Mouse (Mus musculus) retina, postnatal 7 days (tissue): ENCODE results near the gene Fetub.

Source experiments
- DNase-seq: peaks from one replicate; pipeline ENCODE4 v3.0.0-alpha.2; 2012; ENCODE audit warnings: low read depth, low spot score

Gene Fetub

DNA sequence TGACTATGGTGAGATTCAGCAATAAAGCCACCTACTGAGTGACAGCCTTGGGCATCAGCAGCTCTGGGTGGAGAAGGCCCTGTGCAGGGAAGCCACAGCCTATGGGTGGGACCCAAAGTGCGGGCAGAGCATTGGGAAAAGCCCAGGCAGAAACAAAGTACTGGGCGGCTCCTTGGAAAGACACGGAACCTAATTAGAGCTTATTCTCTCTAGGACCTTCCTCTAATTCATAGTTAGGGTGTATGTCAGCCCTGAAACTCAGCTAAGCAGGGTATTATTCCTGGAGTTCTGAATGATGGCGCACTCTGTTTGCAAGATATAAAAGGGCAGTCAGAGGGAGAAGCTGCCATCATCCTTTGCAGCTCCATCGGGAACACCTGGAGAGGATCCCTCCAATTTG, at the start of gene Fetub:
TSS of gene Fetub (plus strand) at position 301 of the 400 bp plus-strand sequence.
- DNase-seq = no peak

DNA sequence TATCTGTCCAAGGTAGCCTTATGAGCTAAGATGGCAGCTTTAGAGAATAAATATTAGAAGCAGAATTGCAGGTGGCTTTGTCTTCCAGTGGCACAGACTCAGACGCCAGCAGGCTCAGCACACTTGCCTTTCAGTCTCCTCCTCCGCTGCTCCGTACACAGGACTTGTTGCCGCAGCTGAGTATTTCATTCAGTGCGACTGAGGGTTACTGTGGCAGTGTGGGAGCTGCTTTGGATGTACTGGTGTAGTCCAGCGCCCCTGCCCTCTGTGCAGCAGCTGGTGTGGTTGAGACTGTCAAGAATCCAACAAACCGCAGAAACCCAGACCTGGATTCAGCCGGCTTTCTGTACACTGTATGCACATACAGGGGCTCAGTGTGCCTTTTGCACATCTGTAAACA, 45.7 kb upstream of the Fetub start:
- DNase-seq = no peak

DNA sequence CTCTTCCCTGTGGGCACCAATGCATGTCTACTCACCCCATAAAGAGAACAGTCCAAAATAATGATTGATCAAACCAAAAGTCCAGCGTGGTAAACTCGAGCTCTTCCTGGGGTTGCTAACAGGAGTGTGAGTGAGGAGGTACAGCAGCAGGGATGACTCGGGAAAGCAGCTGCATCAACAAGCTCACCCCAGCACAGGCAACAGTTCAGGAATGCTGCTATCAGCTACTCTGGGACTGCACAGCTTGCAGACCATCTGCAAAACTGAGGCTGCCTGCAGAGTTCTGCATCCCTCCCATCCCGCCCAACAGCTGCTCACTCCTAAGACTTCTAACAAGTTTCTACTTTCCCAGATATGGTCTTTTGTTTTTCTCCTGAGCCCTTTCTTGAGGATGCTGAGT, 44.8 kb upstream of the Fetub start:
- DNase-seq = no peak

DNA sequence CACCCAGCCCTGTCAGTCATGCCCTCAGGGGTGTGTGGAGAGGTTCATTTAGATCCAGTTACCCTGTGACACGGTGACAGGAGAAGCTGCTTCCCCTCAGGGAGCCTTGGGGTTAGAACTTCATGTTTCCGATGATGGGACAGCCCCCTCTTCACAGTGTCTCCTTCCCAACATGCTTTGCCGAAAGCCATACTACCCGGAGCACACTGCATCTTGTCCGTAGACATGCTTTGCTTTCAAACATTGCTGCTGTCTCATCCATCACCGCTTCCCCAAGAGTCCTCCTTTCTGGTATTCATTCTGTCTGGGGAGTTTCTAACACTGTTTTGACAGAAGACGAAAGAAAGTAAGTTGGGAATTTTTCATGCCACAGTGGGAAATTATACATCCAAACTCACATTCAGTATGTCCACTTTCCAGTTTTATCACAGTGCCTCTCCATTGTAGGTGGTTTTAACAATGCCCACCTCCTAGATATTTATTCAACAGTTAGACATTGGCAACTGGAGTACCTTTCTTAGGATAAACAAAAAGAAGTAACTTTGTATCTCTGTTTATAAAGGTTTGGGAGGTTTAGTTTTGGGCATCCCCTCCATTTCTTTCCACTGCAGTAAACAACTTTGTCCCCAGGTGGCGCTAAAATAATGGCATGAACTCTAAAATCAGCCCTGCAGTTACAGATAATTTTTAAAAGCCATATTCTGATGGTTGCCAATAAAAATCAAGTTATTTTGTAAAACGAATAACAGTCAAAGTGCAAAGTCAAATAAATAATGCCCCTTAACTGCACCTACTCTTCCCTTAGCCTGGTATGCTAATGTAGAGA, 41.7 kb upstream of the Fetub start:
- peak; percentile 21 for DNase-seq

GRCm38 (mm10) chr16:22877660-22878390, 40.3 kb upstream of the Fetub start:
- DNase-seq = no peak

DNA sequence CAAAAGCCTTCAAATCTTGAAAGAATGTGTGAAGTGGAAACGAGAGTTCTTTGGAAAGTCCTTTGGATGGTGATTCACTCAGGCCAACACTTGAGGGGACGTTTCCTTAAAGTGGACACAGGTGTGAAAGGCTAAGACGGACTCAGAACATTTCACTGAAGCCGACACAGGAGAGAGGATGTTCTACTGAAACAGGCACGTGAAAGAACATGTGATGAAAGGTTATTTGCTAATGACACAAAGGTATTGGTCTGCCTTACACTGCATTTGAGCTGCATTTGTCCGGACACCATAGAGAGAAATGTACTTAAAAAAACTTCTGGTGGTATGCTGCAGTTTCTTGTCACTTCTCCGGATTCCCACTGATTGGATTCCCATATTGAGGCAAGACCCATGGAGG, 39.4 kb upstream of the Fetub start:
- DNase-seq = no peak

DNA sequence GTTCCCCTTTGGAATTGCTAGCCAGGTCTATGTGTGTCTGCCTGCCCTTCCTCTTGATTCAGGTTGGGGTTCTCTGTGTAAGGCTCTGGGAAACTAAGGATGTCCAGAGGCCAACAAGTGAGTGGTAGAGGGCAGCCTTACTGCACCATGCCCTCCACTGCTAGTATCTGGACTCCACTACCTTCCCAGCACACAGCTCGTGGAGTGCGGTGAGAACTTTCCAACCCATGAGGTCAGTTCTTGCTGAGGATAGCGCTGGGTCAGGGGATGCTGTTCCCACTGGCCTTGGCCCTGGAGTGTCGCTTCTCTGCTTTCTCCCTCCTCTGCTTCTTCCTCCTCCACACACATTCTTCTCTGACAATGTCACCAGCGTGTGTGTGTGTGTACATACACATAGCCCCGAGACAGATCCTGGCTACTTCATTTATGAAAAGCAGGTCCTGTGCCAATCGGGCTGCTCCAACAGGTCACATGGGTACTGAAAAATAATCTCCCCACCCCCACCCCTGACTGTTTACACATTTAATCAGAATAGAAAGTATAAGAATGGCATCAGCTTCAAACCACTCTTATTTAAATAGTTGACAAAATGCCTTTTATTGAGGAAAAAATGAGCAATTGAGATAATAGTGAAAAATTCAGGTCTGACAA, 38.1 kb upstream of the Fetub start:
- DNase-seq = no peak

DNA sequence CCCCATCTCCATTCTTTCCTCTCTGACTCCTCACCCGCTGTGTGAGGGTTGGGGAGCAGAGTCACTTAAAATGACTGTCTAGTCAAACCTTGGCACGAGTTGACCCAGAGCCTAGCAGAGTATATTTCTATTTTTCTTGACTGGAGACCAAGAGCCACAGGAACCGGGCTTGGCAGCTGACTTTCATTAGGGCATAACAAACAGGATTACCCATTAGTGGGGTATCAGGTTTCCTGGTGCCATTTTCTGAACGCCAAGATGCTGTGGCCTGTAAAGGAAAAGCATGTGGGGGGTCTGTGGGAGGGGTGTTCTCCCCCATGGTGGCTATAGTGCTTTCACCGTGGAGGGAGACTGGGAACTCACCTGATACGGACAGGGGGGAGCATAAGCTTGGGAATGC, 37.2 kb upstream of the Fetub start:
- no peak for DNase-seq

GRCm38 (mm10) chr16:22881487-22881886, 36.6 kb upstream of the Fetub start:
- DNase-seq = no peak

DNA sequence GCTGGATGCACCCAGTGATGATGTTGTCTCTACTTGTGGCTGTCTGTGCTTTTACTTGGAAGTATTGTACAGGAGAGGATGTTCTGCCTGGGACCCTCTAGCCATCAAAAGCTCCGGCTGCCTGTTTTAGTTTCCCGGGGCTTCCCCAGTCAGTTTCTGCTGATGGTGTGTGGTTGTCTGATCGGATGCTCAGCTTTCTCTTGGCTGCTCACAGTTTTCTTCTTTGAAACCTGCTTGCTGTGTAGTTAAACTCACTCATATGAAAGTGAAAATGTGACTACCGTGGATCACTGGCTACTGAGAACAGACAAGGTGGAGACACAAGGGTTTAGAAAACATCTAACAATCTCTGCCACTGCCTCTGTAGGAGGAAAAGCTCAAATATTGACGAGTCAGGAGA, 34.7 kb upstream of the Fetub start:
- DNase-seq = no peak

DNA sequence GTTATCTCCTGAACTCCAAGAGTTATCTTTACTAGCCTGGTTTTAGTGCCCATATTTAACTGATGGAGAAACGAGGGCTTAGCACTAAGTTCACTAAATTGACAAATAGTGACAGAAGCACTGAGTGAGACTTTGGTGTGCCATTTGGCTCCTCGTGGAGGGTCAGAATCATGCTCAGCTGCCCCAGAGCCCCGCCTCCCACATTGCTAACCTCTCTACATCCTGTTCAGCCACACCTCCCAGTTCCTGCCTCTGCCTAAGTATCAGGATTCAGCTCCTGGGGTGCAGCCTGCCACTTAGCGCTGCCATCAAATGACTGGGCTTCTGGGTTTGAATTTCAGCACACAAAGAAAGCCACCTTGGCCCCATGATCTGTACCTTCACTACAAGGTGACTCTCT, 32.8 kb upstream of the Fetub start:
- no peak for DNase-seq

DNA sequence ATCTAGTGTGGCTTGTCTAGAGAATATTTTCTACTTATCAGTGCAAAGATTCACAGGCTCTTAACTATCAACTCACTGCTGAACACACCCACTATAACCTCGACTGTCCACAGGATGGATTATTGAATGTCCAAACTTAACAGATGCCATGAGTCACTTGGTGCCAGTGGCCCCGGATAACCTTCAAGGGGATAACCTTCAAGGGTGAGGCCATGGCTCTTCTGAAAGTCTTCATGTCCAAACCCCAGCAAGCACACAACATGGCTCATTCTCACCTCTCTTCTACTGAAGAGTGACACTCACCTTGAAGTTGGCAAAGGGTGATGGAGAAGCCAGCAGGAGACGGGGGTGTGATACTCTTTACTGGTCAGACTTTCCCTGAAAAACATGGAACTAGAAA, 31.4 kb upstream of the Fetub start:
- DNase-seq = no peak

DNA sequence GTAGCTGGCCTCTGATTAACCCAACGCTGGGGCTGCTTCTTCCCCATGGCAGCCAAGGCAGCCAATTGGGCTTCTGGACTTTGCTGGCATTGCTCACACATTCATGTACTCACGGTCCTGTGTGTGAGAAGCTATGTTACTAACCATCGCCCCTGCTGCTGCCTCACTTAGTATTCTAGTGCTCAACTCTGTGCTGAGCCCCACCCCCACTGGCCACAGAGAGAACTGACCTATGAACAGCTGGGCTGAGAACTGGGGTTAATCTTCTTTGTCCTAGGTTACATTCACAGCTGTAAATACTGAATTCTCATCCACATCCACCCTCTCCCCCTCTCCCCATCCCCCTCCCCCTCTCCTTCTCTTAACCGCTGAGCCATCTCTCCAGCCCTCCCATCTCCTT, 29.3 kb upstream of the Fetub start:
- DNase-seq = no peak

- DNase-seq = no peak
Observed at GRCm38 (mm10) chr16:22889716-22890115, 28.4 kb upstream of the Fetub start.

GRCm38 (mm10) chr16:22890683-22891510, 27.2 kb upstream of the Fetub start, which contains the start of gene Ahsg:
Ahsg (plus strand) TSS chr16:22891277.
- DNase-seq = no peak

DNA sequence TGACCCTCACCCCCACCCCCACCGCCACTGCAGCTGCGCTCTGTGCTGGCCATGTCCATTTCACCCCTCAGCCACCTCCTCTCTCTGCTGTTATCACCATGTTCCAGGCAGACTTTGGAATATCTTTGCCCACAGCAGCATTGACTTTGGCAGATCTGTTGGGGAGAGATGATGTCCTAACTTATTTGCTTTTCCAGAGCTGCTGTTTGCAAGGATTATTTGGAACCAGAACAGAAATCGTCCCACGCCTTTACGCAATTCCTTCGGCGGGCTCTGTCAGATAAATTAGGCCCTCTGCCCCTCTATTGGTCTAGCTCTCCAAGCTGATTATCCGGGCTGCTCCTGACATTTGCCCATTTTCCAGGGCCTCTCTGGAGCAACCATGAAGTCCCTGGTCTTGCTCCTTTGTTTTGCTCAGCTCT, 26.4 kb upstream of the Fetub start:
- DNase-seq = no peak

GRCm38 (mm10) chr16:22894095-22894494, 24.0 kb upstream of the Fetub start:
- no peak for DNase-seq

GRCm38 (mm10) chr16:22896618-22897017, 21.5 kb upstream of the Fetub start:
- DNase-seq = no peak

DNA sequence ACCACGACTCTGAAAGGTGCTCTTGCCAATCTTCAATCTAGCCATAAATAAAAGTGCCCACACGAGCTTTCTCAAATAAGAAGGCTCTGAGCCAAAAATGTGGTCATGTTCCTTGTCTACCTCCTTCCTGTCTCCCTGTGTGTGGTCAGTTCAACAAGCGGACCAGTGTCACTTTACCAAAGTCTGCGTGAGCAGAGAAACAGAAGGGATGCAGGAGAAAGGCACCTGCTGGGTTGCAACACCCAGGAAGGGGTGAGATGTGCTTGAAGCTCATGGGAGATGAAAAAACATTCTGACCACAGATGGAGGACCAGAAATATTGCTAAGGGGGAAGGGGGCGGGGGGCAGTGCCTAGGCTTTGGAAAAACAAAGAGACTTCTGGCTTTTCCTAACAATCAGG, 18.8 kb upstream of the Fetub start:
- no peak for DNase-seq

DNA sequence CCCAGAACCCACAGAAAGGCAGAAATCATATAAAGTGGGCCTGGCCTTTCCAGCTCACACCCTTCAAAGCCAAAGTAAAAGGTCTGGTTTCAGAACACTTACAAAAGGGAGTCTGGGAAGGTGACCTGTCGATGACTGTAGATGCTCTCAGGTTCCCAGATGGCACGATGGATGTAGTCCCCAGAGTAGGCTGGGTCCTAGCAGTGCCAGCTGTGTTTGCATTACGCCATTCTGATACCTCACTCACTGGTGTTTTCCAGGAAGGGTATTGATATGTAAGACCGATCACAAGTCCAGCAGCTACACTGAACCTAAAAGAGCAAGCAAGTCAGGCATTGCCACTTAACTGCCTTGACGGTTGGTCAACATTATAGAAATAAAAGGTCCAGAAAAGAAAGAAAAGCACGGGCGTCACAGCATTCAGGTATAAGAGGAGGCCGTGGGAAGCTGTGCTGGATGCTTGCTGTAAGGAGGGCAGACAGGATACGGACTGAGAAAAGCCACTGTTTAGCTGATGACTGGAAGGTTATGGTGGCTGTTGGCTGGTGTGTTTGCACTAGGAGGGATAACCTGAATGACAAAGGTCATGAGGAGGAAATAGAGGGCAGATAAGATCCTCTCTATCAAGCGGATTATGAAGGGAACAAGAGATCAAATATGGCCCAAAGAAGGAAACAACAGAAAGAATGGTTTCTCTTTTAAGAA, 18.1 kb upstream of the Fetub start:
- DNase-seq = no peak

DNA sequence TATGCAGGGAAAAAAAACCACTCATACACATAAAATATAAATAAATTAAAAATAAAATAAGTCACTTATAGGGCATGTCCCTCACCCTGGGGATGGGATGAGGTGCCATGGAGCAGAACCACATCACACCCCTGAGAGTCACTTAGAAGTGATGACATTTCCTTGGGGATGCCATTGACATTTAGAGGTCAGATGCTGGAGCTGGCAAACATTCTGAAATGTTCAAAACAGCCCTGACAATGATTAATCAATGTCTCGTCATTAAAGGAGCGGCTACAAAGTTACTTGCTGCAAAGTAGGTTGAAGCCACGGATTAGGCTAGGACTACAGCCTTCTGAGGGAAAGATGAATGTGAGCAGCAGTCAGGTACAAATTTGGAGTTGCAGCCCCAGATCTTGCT, 16.8 kb upstream of the Fetub start:
- no peak for DNase-seq
